ENCODE assay signal across 8 mouse cellular contexts in the genomic region with DNA sequence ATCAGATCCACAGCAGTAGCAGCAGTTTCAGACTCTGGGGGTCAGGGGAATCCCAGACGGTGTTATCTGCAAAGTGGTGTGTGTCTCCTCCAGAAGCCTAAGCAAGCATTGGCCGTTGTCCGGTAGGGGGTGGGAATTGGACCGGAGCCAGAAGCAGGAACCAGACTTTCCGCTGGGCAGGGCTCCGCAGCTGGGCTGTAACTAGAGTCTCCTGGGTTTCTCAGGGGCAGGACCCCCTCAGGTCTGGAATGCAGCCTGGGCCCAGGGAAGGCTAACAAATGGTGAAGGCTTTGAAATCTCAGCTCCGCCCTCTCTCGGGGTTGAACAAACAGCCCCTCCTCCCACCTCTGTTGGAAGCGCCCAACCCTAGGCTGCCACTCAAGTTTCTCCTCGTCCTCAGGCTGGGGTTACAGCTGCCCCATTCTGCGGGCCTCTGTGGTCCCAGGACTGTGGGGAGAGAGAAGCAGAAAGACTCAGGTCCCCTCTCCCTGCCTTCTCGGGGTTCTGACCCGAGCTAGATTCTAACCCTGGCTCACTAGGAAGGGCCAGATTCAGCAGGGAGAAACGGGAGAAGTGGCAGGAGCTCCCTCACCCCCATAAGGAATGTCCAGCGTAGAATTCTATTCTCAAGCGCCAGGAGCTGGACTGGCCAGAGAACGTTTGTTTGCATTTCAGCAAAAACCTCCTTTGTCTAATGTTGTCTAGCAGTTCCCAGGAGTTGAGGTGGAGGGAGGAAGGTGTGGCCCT. TPM values are rescaled to one million over a fixed set of nuclear protein-coding genes. Genes with fewer than 3 reads are reported as not detected.
DNase-seq lines count a peak whose midpoint lies in the region; ATAC-seq lines count a peak whose summit lies in the region.

No protein-coding gene starts in this region.

- H3K4me2 ChIP-seq in lung, embryonic 16.5 days (ENCODE audit: low read depth, low read length), result peak overlapping the region; percentile 37

- peaks cover 8% of the 10 kb centered on the region; the same call in 1 of the 2 replicates for H3K27me3 ChIP-seq in hindbrain, embryonic 10.5 days (ENCODE audit: insufficient read depth, poor library complexity, severe bottlenecking)
- no peaks in the 10 kb centered on the region for H3K27me3 ChIP-seq in lung, embryonic 16.5 days (ENCODE audit: control insufficient read depth, insufficient read depth, low read depth, low read length)

- WGBS in hindbrain, embryonic 10.5 days, result 2% methylated on average over 17 of the region's 17 CpGs
- 3% methylated on average over 17 of the region's 17 CpGs for WGBS in lung, embryonic 16.5 days

- peaks cover 23% of the 10 kb centered on the region for H3K9me3 ChIP-seq in hindbrain, embryonic 10.5 days
- peaks cover 6% of the 10 kb centered on the region; the same call in 1 of the 2 replicates for H3K9me3 ChIP-seq in lung, embryonic 16.5 days (ENCODE audit: control insufficient read depth, low read length)

- H3K4me3 ChIP-seq in hindbrain, embryonic 10.5 days, result peak overlapping the region; percentile 28
- 0 out of 2 replicates have a peak overlapping the region, but pooled peaks have one; percentile 14 for H3K4me3 ChIP-seq in lung, embryonic 16.5 days (ENCODE audit: low read length)

- peak overlapping the region; percentile 54 for H3K9ac ChIP-seq in lung, embryonic 16.5 days (ENCODE audit: low read length)

- DNase-seq in 416B (ENCODE audit: low read depth), result peak; percentile 74
- peak; percentile 87 to 92 for DNase-seq in adrenal gland, postnatal 36 days
- peak; percentile 91 for DNase-seq in hindbrain, embryonic 10.5 days (ENCODE audit: low spot score)
- DNase-seq in layer of hippocampus, adult 8-10 months (ENCODE audit: low spot score in 2 of 2), result peak; percentile 55 to 61
- DNase-seq in ovary, postnatal 36 days (ENCODE audit: low spot score), result peak; percentile 91
- no peak for DNase-seq in thymus, postnatal 4 days

- H3K27ac ChIP-seq in hindbrain, embryonic 10.5 days, result peak overlapping the region; percentile 93
- H3K27ac ChIP-seq in lung, embryonic 16.5 days (ENCODE audit: low read length), result peak overlapping the region; percentile 98

- H3K4me1 ChIP-seq in hindbrain, embryonic 10.5 days (replicated peaks), result peaks cover 66% of the 10 kb centered on the region
- H3K4me1 ChIP-seq in lung, embryonic 16.5 days (replicated peaks; ENCODE audit: control insufficient read depth, insufficient read depth, low read length), result peaks cover 39% of the 10 kb centered on the region

- H3K36me3 ChIP-seq in hindbrain, embryonic 10.5 days, result peaks cover 3% of the 10 kb centered on the region; the same call in 1 of the 2 replicates
- no peaks in the 10 kb centered on the region for H3K36me3 ChIP-seq in lung, embryonic 16.5 days (ENCODE audit: control insufficient read depth, insufficient read depth, low read length)

- ATAC-seq in frontal cortex, adult (ENCODE audit: low TSS enrichment), result peak; percentile 34; the same call in 1 of the 2 replicates
- peak; percentile 95 for ATAC-seq in lung, embryonic 16.5 days (ENCODE audit: low read depth)

RNA-seq across cellular contexts. Expression of a gene that starts 44.9 kb away (rescaled TPM):
- 1 to 10 TPM in 1 of 2 experiments, under 1 TPM in 1; 0.99 to 2.8 TPM for total RNA-seq in adrenal gland, postnatal 36 days (2021)
- 3.1 and 3.4 TPM in 2 replicates for polyA plus RNA-seq in hindbrain, embryonic 10.5 days (2016; fragmentation: Nextera tagmentation; extraction: Ambion mirVana)
- 10 to 100 TPM in 1 of 4 experiments, 1 to 10 TPM in 3; 6.1 to 12.4 (median 7.1) TPM for total RNA-seq in layer of hippocampus, adult 8-10 months (2022)
- 3.7 and 4.2 TPM in 2 replicates for polyA plus RNA-seq in lung, embryonic 16.5 days (2015; fragmentation: Nextera tagmentation; extraction: Ambion mirVana)

RNA-seq across cellular contexts. Expression of a gene that starts 49.1 kb away (rescaled TPM):
- total RNA-seq in adrenal gland, postnatal 36 days (2021), result 10 to 100 TPM; 49.6 to 52.2 TPM
- polyA plus RNA-seq in hindbrain, embryonic 10.5 days (2016; fragmentation: Nextera tagmentation; extraction: Ambion mirVana), result 125 and 134 TPM in 2 replicates
- total RNA-seq in layer of hippocampus, adult 8-10 months (2022), result 10 to 100 TPM; 29.6 to 33.4 (median 32.3) TPM
- 76.4 and 76.6 TPM in 2 replicates for polyA plus RNA-seq in lung, embryonic 16.5 days (2015; fragmentation: Nextera tagmentation; extraction: Ambion mirVana)
